Mouse (Mus musculus): ENCODE measurements around the gene Cntnap5a.

DNA sequence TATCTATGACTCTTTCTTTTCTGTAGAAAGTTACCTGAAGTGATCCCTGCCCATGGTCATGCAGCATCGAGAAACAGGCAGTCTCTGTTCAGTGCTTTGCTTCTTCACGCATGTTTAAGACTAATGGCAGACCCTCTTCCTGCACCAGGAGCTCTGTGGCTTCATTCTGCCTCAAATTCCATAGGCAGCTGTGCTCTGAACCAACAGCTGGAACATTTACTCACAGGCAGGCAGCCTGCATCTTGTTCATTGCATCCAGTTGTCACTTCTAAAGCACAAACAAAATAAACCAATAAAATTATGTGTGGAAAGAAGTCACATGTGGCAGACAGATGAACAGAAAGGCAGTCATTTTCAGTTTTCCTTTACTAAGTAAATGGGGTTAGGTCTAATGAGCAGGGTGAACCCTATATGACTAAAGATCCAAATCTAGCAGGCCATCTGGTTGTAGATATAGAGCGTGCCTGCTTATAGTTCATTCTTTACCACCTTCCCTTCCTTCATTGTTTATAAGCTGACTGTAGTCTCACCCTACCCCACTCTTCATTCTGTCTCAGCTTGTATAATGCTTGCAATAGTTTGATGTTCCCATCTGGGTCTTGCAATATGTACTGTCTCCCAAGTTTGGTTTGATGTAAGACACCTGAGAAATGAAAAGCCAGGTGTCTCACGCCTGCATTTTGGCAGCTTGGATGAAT lies 893.6 kb downstream of the Cntnap5a start:
- TF ChIP-seq POLR2A (IDR thresholded peaks at IDR 0.05; ENCODE audit: control insufficient read depth in 1 of 2, insufficient read depth in 1 of 2, low read depth in 1 of 2, low read length in 2 of 2, poor library complexity in 1 of 2) (no peak), MAFK (IDR thresholded peaks at IDR 0.05; ENCODE audit: borderline replicate concordance, low read depth, low read length) (no peak)

All from MEL (cell line).